Mouse (Mus musculus) cerebellum, postnatal 4 days (tissue): ENCODE measurements around the gene Hacl1.
A peak's percentile ranks its signal among the peaks of the same experiment; 100 is the strongest.

Experiments used
- DNase-seq, 2 experiments: peaks; one replicate each; pipeline ENCODE4 v3.0.0; 2022; ENCODE audit warnings: low spot score in 2 of 2, mixed read lengths in 1 of 2

Gene Hacl1

GRCm38 (mm10) chr14:31640890-31641505 is at the start of gene Hacl1, which contains the start of gene Btd:
Hacl1 (minus strand) TSS chr14:31641286.
Btd (plus strand) TSS chr14:31641028.
- DNase-seq = peak; percentile 47 to 72

GRCm38 (mm10) chr14:31686231-31686630 is 45.1 kb upstream of the Hacl1 start:
- no peak for DNase-seq

DNA sequence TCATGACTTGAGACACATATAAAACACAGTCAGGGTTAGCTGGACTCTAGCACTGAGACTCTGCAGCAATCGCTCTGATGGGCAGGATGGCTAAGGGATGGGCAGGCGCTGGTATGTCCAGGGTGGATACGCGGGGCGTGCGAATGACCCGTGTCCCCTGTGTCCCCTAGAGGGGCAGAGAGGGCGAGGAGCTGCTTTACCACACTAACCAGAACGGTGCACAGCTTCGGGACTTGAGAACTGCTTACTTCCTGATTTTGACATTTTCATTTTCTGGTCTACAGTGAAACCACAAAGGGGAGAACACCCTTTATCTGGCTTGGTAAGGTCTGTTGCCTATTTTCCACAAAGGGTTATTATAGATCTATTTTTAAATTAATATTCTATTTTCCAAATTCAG is 44.6 kb upstream of the Hacl1 start:
- DNase-seq = no peak

DNA sequence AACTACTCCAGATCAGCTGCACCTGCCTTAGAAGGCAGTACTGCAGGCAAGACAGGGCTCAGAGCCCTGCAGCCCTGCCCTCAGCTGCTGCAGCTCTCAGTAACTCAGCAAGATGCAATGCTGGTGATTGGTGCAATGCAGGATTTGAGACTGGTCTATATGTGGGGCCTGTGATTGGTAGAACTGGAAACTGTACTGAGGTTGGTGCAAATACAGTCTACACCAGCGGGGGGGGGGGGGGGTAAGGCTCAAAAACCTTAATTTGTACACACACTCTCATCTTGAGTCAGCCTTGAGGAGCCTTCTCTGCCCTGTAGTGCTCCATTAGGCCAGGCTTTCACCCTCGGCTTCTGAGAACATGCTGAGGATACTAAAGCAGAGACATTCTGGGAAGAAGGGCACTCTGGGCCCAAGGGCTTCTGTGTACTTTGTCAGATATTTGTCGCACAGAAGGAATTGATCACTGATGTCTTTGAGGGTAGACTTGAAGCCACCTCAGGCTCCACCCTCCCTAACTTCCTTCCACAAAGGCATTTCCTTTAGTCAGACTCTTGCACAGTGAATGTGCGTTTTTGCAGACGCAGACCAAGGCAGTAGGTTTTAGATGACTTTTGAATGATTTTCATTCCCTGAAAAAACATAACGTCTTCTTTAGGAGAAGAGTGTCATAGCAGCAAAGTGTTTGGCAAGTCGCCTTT is 43.4 kb upstream of the Hacl1 start:
- DNase-seq = no peak

- no peak for DNase-seq
Measured at GRCm38 (mm10) chr14:31683610-31684009, 42.5 kb upstream of the Hacl1 start.

- DNase-seq = no peak
Measured at GRCm38 (mm10) chr14:31681931-31682555, 41.0 kb upstream of the Hacl1 start.

DNA sequence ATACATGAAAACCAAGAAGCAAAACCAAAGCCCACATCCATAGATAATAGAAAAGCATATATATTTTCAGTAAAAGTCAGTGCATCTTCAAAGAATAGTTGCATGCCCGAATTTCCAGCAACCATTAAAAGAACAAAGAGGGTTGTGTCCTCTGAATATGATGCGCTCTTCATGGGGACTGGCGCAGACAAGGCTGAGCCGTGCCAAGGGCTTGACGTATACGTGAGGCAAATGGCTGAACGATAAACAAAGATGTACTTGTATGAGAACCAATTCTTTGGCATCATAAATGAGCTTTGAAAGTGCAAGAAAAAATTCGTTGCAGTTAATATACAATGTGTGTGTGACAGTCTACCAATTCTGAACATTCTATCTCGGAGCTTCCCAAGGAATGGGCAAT is 40.2 kb upstream of the Hacl1 start:
- no peak for DNase-seq

DNA sequence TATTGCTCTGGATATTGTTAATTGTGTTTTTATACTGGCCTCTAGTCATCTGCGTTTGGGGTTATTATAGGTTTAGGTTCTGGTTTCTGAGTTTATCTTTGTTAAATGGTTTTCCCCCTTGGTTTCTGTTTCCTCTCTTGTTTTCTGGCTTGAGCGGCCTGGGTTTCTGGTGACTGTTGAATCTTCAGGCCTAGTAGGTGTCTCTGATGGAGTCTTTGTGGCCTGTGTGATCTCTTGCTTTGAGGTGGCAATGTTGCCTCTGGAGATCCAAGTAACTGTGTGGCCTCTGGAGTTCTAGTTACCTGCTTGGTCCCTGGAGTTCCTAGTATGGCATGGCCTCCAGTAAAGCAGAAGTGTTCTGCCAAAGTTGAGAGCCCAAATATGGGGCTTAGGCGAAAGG is 39.6 kb upstream of the Hacl1 start:
- no peak for DNase-seq

DNA sequence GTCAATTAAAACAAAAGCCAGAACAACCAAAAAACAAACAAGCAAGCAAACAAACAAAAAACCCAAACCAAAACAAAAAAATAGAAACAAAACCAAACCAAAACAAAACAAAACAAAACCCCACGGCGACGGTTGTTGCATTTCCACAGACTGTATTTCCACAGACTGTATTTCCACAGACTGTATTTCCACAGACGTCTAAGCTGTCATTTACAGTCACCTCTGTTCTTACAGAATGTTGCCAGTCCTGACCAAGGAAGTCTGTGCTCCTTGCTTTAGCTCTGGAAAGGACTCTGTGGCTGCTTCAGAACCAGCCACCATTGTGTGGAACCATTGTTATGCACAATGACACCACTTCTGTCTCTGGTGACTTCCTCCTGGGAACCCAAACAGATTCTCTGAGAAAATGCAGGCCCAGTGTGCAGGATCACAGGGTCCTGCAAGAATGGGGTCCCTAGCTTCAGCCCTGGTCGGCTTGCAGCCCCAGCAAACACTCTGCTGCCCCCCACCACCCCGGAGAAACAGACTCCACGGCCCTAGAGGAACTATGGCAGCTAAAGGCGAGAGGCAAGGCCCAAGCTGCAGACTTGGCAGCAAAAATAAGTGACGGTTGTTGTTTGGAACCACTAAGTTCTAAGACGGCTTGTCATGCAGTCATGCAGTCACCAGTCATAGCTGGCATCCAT is 30.7 kb upstream of the Hacl1 start:
- no peak for DNase-seq

DNA sequence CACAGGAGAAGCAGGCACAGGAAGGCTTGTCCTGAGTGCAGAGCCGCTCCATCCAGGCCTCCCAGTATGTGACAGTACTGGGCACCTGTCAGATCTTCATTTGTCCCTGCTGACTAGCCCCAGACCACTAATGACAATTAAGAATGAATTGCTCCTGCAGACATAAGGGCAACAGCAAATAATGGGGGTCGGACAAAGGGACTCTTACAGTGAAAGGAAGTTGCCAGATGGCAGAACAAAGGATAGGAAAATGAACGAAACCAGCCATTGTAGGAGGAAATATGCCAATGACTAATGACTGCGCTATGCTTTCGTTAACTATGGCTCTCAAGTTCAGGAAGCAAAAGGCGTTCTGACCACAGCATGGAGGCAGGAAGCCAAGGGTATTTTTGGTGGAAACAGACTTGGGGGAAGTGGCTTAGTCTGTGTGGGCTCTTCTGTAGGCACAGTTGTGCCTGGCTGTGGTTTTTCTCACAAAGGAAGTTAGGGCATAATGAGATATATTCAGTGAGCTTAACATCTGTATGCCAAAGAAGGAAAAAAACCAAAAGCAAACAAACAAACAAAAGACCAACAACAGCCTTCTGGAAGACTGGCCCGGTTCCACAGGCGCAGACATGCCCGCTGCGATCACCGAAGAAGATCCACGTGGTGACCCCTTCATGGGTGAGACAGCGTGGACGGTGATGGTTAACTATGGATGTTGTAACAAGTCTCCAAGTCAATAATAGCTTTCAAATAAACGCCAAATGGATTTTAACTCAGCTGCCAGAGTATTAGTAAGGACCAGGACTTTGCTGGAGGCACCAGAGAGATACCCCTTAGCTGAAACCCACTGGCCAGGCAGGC is 28.8 kb upstream of the Hacl1 start:
- DNase-seq = no peak

- DNase-seq = no peak
Measured at GRCm38 (mm10) chr14:31669161-31669611, 28.1 kb upstream of the Hacl1 start.

DNA sequence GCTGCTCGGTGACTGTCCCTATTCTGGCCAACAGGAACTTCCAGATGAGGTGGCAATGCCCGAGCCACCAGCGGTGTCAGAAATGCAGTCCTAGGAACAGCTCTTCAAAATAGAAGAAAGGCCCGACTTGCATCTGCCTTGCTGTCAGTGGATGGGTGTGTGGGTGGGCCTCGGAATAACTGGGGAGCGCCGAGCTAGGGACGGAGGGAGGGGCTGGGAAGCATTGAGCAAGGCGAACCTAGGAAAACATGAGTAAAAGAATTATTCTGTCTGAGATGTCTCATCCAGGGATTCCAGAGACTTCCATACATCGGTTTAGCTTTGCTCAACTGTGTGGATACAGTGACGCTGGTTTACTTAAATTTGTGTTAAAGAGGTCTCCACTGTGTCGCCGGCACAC is 27.2 kb upstream of the Hacl1 start:
- DNase-seq = no peak

DNA sequence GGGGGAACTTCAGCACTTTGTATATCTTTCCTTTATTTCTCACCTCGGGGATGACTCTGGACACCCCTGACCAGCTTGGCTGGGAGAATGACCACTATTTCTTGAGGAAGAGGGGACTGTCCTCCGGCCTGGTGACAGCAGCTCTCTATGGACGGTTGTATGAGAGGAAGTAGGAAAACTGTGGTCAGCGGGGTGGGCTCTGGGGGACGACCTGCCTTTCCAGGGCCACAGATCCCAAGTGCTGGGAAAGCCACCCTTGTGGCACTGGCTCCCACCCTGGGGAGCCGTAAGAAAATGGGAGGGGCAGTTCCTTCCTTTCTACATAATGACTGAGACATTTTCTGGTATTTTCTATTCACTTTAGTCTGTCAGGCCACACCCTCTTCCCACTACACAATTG is 26.7 kb upstream of the Hacl1 start:
- DNase-seq = no peak

- no peak for DNase-seq
Measured at GRCm38 (mm10) chr14:31666931-31667705, 26.0 kb upstream of the Hacl1 start.

- DNase-seq = no peak
Measured at GRCm38 (mm10) chr14:31665566-31665940, 24.5 kb upstream of the Hacl1 start.

- no peak for DNase-seq
Measured at GRCm38 (mm10) chr14:31664903-31665565, 23.9 kb upstream of the Hacl1 start.

DNA sequence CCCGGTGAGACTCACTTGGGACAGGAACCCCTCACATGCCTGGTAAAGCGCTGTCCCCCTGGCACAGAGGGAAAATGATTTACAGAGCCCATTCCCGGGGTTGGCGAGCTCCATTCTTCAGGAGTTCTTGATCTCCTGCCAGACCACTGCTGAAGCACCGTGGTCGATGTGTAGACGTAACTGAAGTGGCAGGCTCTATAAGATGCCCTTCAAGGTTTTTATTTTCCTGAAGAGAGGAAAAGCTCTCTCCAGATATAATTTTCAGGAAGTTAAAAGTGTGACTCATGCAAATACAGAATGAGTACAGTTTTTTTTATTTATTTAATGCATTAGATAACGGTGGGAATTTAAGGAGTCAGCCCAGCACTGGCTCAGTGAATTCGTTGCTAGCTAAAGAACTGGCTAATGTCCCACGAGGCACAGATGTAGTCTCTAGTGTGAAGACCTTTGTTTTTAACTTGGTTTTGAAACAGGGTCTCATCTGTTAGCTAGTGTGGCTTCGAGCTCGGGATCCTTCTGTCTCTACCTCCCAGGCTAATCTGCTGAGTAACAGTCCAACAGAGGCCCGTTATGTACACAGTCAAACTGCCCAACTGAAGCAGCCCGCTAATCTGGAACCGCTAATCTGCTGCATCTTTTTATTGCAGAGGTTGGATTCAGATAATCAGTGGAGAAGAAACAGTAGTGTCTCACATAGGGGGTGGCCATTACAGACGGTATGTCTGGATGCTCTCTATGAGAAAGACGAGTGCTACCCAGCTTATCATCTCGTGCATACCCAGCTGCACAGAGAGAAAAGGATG is 23.2 kb upstream of the Hacl1 start:
- DNase-seq = no peak

- no peak for DNase-seq
Measured at GRCm38 (mm10) chr14:31663376-31664099, 22.5 kb upstream of the Hacl1 start.
